Mouse (Mus musculus) CD4-positive naive resting alpha-beta T cell, adult 76 days (primary cell): Measurements from ENCODE around the gene Gstp3. TPM values are rescaled to one million over a fixed set of nuclear protein-coding genes. Genes with fewer than 3 reads are reported as not detected.

Experiments
- total RNA-seq: library from RNA; stranded (reverse); gene quantifications from one replicate; pipeline ENCODE4 v1.2.4, GENCODE M21; 2023

The Gstp3 gene
- 39.0 TPM for total RNA-seq

DNA sequence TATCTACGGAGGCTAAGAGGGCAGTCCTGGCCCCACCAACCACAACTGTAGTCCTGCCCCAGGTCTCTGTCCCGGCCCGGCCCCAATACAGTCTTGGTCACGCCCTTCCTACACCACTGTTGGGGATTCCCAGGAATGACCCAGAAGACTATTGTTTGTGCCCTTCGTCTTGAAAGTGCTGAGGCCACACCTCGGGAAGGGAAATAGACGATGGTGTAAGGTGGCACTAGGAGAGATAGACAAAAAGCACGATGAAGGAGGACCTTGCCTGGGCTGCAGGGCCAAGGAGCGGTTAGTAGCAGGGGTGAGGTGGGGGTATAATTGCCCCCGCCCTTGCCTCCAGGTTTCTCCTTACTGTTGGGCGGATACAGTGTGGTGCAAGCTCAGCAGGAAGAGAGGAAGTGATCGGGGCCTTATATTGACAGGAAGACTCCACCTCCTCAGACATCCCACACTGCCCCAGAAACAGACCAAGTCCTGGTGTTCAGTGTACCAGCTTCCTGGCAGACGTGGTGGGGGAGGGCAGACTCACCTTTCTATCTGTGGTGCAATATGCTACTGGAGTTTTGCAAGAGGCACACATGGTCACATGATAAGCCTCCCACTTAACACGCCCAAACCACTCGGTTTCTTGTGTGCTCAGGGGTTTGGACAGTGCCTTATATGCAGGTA lies at the start of gene Gstp3:
Gene Gstp3 (minus strand): TSS at position 501 of the 672 bp plus-strand sequence.

DNA sequence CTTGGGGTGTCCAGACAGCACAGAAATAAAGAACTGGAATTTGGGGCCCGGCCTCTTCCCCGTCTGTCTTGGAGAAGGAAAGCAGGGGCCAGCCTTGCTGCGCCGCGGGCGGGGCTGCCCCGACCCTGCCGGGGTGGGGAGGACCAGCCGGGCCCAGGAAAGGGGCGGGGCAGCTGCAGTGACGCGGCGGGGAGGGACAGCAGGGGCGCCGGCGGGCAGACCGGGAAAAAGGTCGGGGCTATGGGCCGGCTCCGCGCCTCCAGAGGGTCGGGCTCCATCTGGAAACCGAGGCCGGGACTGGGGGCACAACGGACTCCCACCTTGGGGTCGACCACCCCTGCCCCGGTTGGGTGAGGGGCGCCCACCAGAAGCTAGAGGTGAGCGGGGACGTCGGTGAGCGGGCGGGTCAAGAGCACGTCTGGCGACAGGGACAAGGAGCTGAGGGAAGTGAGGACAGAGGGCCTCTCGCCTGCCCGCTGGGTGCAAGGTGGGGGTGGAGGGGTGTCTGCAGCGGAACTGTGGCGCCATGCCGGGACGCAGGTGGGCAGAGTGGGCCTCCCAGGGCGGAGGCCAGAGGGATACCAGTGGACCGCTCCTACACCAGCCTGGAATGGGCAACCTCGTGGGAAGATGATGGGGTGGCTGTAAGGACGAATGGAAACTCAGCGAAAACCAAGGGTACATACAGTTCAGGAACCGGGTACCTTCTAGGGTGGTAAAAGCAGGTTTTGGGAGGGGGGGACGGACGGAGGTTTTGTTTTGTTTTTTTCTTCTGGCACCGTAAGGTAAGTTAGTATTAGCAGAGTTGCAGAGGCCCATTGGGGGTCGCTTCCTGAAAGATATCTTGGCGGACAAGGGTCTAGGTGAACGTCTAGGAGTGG lies 40.7 kb upstream of the Gstp3 start, which contains the start of gene Pitpnm1:
Gene Pitpnm1 (plus strand): TSS at position 162 of the 881 bp plus-strand sequence.

DNA sequence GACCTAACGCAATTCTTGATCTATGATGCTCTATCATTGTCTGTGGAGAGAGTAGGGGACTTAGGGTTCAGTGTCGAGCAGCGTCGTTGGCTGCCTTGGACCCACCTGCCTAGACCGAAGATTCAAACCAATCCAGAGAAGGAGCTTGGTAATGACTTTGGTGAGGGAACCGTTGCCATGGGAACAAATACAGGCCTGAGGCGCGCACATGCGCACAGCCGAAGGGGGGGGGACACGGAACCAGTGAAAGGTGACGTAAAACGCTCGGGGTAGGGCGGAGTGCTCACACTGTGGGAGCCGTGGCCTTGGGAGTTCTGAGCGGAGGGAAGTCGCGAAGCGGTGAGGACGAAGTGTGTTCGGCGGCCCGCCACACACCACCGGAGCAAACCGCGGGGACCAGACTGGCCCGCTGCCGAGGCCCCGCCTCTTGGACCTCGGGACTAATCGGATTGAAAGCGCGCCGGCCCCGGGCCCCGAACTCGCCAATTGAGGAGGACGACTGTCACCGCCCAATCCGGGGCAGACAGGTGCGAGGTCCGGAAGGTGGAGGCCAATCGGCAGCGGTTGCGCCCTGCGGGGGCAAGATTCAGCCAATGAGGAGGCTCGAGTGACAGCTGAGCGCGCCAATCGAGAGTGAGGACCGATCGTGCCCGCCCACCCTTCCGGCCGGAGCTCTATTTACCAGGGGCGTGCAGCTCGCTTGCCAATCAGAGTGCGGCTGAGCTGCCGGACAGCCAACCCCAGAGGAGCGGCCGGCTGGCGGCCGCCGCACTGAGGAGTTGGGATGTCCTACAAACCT lies 37.5 kb upstream of the Gstp3 start, which contains the start of gene Cdk2ap2:
Gene Cdk2ap2 (plus strand): TSS at position 541 of the 799 bp plus-strand sequence.

DNA sequence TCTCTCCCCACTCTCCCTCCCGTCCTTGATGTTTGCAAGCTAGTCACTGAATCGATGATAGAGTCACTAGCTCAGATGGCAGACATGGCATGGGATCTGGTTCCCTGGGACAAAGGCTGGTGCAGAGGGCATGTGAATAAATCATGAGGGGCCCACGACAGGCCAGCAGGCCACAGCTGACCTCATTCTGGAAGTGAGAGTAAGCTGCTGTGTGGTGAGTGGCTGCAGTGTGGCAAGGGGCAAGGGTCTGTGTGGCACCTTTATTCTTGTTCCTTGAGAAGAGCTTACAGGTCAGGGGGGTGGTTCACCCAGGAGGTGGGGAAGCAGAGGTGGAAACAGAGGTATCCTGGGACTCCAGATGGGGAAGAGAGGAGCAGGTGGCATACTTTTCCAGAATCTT lies 22.0 kb upstream of the Gstp3 start, which contains the start of gene Cabp2:
Gene Cabp2 (plus strand): TSS at position 185 of the 400 bp plus-strand sequence.

DNA sequence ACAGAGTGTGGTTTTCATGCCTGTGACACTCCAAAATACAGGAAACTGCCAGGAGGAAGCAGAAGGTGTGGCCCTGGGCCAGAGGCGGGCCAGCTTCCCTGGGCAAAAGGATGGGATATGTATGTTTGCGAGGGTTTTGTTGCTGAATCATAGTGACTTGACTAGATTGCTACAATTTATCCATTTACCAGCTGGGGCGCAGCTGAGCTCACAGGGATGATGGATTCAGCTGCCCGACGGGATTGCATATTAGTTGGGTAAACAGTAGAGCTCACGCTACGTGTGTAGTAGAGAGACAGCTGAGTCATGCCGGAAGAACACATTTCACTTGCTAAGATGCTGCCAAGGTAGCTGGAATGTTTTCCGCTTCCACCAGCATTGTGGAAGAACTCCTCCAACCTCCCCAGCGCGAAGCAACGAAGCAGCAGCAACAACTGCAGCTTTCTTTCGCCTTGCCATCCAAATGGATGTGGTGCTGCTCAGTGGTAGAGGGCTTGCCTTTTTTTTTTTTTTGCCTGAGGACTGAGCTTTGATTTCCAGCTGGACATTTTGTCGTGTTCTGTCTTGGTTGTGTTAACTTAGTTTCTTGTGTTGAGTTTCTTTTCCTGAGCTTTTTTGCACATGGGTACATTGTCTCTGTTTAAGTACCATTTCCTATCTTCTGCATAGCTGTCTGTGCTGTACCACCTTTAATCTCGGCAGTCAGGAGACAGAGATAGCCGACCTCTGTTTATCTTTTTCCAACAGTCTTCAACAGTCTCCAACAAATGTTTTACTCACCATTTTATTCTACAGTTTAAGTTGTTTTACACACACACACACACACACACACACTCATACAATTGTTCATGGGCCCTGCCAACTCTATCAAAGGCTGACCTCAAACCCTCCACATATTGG lies 13.2 kb downstream of the Gstp3 start, which contains the start of gene Gstp2:
Gene Gstp2 (minus strand): TSS at position 58 of the 900 bp plus-strand sequence.

DNA sequence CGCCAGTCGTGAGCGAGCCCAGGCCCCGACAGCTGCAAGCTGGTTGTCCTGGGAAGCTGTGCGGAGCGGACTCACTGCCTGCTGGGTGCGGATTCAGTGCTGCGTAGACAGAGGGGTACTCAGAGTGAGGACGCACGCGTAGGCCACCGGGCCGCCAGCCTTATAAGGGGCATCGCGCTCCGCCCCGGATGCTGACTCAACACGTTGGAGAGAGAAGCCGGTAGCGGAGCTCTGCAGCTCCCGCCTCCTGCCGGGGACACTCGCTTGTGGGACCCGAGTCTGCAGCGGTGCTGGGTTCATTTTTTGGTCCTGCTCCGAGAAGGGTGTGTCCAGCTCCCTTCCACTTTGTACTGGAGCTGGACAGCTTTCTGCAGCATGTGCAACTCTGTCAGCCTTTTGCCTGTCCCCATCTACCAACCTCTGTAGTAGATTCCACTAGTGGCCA lies 21.6 kb downstream of the Gstp3 start, which contains the start of gene Gstp1:
Gene Gstp1 (minus strand): TSS at position 198 of the 445 bp plus-strand sequence.

DNA sequence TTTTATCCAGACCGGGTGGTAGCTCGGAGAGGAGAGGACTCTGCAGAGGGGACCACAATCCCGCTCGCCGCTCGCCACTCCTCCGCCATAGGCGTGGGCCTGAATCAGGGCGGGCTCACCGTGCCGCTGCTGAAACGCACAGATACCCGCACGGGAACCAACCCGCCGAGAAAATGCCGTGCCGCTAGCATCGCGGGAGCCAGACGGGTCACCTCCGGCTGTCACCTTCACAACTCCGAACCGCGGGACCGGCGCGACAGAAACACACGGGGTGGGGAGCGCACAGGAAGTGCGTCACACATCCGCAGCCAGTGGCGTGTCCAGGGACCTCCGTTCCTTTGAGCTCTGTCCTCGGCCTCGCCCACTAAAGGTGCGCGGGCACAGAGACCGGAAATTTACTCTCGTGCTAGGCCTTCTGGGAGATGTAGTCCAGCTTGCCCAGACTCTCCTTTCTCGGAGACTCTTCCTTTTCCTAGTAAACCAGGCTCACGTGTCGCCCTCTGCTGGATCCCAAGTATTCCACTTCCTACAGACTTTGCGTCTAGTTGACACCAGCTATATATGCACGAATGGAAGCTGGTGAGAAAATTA lies 46.8 kb downstream of the Gstp3 start, which contains the start of gene Ndufv1:
Gene Ndufv1 (minus strand): TSS at position 375 of the 591 bp plus-strand sequence.

Other genes with a start within 250 kb of the Gstp3 start
- gene Chka, start 207.8 kb downstream of the Gstp3 start, total RNA-seq = 77.8 TPM
- gene Tcirg1, start 152.4 kb downstream of the Gstp3 start, total RNA-seq = 61.0 TPM
- 47.0 TPM for gene Ndufs8, start 146.8 kb downstream of the Gstp3 start, total RNA-seq
- 1.7 TPM for gene Aldh3b1, start 129.8 kb downstream of the Gstp3 start, total RNA-seq
- gene Unc93b1, start 124.4 kb downstream of the Gstp3 start, total RNA-seq = 46.4 TPM
- gene Aldh3b3, start 100.9 kb downstream of the Gstp3 start, total RNA-seq = not detected
- gene Aldh3b2, start 87.2 kb downstream of the Gstp3 start, total RNA-seq = not detected
- gene Acy3, start 73.0 kb downstream of the Gstp3 start, total RNA-seq = not detected
- not detected for gene Tbx10, start 66.8 kb downstream of the Gstp3 start, total RNA-seq
- gene Nudt8, start 59.0 kb downstream of the Gstp3 start, total RNA-seq = 7.4 TPM
- gene Gm49405, start 58.9 kb downstream of the Gstp3 start, total RNA-seq = 2.3 TPM
- 2.9 TPM for gene Doc2g, start 56.3 kb downstream of the Gstp3 start, total RNA-seq
- gene Ndufv1, start 46.8 kb downstream of the Gstp3 start, total RNA-seq = 84.9 TPM
- 182 TPM for gene Gstp1, start 21.6 kb downstream of the Gstp3 start, total RNA-seq
- 20.7 TPM for gene Gstp2, start 13.5 kb downstream of the Gstp3 start, total RNA-seq
- gene Cabp2, start 22.0 kb upstream of the Gstp3 start, total RNA-seq = not detected
- gene Cdk2ap2, start 37.6 kb upstream of the Gstp3 start, total RNA-seq = 152 TPM
- gene Pitpnm1, start 40.4 kb upstream of the Gstp3 start, total RNA-seq = 266 TPM
- gene Aip, start 66.3 kb upstream of the Gstp3 start, total RNA-seq = 149 TPM
- 0.26 TPM for gene Gpr152, start 80.2 kb upstream of the Gstp3 start, total RNA-seq
- gene Cabp4, start 84.5 kb upstream of the Gstp3 start, total RNA-seq = 0.18 TPM
- 121 TPM for gene Coro1b, start 89.0 kb upstream of the Gstp3 start, total RNA-seq
- gene Ptprcap, start 94.0 kb upstream of the Gstp3 start, total RNA-seq = 209 TPM
- 41.0 TPM for gene Rps6kb2, start 103.8 kb upstream of the Gstp3 start, total RNA-seq
- 75.2 TPM for gene Carns1, start 115.9 kb upstream of the Gstp3 start, total RNA-seq
- 228 TPM for gene Tbc1d10c, start 131.7 kb upstream of the Gstp3 start, total RNA-seq
- 315 TPM for gene Ppp1ca, start 132.5 kb upstream of the Gstp3 start, total RNA-seq
- gene Rad9a, start 142.1 kb upstream of the Gstp3 start, total RNA-seq = 28.3 TPM
- gene Clcf1, start 154.7 kb upstream of the Gstp3 start, total RNA-seq = 107 TPM
- not detected for gene AC109138.7, start 154.8 kb upstream of the Gstp3 start, total RNA-seq
- gene Pold4, start 172.3 kb upstream of the Gstp3 start, total RNA-seq = 56.2 TPM
- gene Ssh3, start 209.6 kb upstream of the Gstp3 start, total RNA-seq = 12.9 TPM
- 14.4 TPM for gene Ankrd13d, start 223.6 kb upstream of the Gstp3 start, total RNA-seq
- 343 TPM for gene Grk2, start 246.7 kb upstream of the Gstp3 start, total RNA-seq